Mouse (Mus musculus) liver, embryonic 16.5 days (tissue): ENCODE measurements around the gene Vangl1. TPM values are rescaled to one million over a fixed set of nuclear protein-coding genes. Genes with fewer than 3 reads are reported as not detected.

Experiments used
- ATAC-seq: fragments of 200-750 bp; cut with Nextera tagmentation; 2 replicates; pipeline ENCODE4 v1.8.0; 2017; ENCODE audit warnings: low read depth, mild to moderate bottlenecking, moderate number of reproducible peaks, moderate library complexity
- H3K27ac ChIP-seq: fragments of 300-500 bp; sonication (generic); 2 replicates; pipeline ENCODE4 v1.5.1; 2014; ENCODE audit warnings: mild to moderate bottlenecking, low read length
- H3K27me3 ChIP-seq: fragments of 300-500 bp; sonication (generic); 2 replicates; pipeline ENCODE4 v1.6.1; 2014; ENCODE audit warnings: low read depth, low read length, mixed read lengths; ENCODE audit not compliant: control insufficient read depth, insufficient read depth
- H3K36me3 ChIP-seq: fragments of 300-500 bp; sonication (generic); 2 replicates; pipeline ENCODE4 v1.6.1; 2014; ENCODE audit warnings: mild to moderate bottlenecking; ENCODE audit not compliant: control insufficient read depth, insufficient read depth
- H3K4me1 ChIP-seq: fragments of 300-500 bp; sonication (generic); 2 replicates; pipeline ENCODE4 v1.6.1; 2014; ENCODE audit warnings: low read depth, low read length, mixed read lengths; ENCODE audit not compliant: control insufficient read depth
- H3K4me2 ChIP-seq: fragments of 300-500 bp; sonication (generic); 2 replicates; pipeline ENCODE4 v1.6.1; 2014; ENCODE audit warnings: low read depth, low read length, mixed read lengths
- H3K4me3 ChIP-seq: fragments of 300-500 bp; sonication (generic); 2 replicates; pipeline ENCODE4 v1.5.1; 2014; ENCODE audit warnings: low read depth, mild to moderate bottlenecking, low read length
- H3K9ac ChIP-seq: fragments of 300-500 bp; sonication (generic); 2 replicates; pipeline ENCODE4 v1.6.1; 2014; ENCODE audit warnings: low read depth, low read length
- H3K9me3 ChIP-seq: fragments of 300-500 bp; sonication (generic); replicated peaks from 2 replicates; pipeline ENCODE4 v1.6.1; 2016; ENCODE audit warnings: low read length; ENCODE audit not compliant: control insufficient read depth
- WGBS: fragments of 180-500 bp; shearing (Covaris S2); extraction: QIAGEN DNeasy Blood & Tissue Kit; methylation state at CpG from one replicate; pipeline ENCODE4 v1.1.7; 2014; ENCODE audit not compliant: insufficient replicate concordance; 5-methylcytosine and 5-hydroxymethylcytosine counted together
- polyA plus RNA-seq: library from polyadenylated mRNA; unstranded; fragments of >200 nt; fragmentation: Nextera tagmentation; extraction: Ambion mirVana; gene quantifications from 2 replicates; pipeline ENCODE4 v1.2.1, GENCODE M21; 2015

Vangl1 gene
- polyA plus RNA-seq, 1 experiment from 2014 or later, result 59.3 TPM

GRCm38 (mm10) chr3:102157652-102158051 is 46.8 kb downstream of the Vangl1 start:
- no peaks in the 10 kb centered on the region for H3K27me3 ChIP-seq
- WGBS, result 42% methylated on average over 6 of the region's 6 CpGs
- no peaks in the 10 kb centered on the region for H3K9me3 ChIP-seq
- no peak for ATAC-seq
- no peak overlapping the region for H3K4me3 ChIP-seq
- no peak overlapping the region for H3K27ac ChIP-seq
- peaks cover 55% of the 10 kb centered on the region for H3K36me3 ChIP-seq
- H3K4me2 ChIP-seq, result no peak overlapping the region
- H3K9ac ChIP-seq, result no peak overlapping the region
- H3K4me1 ChIP-seq, result peaks cover 20% of the 10 kb centered on the region

DNA sequence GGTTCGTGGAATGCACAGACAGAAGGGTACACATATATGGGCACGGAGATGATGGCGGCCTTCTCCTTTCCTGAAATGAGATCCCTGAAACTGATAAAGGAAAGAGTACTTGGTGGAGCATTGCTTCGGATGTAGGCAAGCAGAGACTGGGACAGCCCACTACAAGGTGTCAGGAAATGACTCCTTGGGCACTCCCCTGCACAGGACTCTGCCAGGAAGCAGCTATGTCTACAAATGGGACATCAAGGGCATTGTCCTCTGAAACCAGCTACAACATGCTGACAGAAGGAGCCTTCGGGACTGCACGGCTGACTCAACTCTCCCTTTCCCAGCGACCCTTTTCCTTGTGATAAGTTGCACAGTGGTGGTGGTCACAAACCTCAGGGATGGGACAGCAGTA is 47.8 kb downstream of the Vangl1 start:
- Histone ChIP-seq H3K27ac (no peak overlapping the region), H3K9ac (no peak overlapping the region), H3K36me3 (peaks cover 54% of the 10 kb centered on the region), H3K27me3 (no peaks in the 10 kb centered on the region), H3K9me3 (no peaks in the 10 kb centered on the region), H3K4me2 (no peak overlapping the region), H3K4me1 (peaks cover 19% of the 10 kb centered on the region), H3K4me3 (no peak overlapping the region)
- 79% methylated on average over 7 of the region's 7 CpGs for WGBS
- ATAC-seq, result no peak

DNA sequence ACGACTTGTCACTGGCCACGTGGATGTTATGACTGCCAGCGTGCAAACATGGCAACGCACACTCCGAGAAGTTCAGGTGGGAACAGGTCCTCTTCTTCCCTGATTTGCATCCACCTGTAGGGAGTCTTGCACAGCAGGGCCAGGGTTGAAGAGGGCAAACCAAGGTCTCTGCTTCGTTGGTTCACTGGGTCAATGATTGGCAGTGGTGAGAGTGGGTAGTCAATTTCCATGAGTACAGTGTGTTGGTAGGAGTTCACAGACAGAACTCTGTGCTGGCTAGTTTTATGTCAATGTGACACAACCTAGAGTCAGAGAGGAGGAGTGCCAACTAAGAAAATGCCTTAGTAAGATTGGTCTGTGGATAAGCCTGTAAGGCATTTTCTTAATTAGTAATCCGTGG is 50.4 kb downstream of the Vangl1 start:
- Histone ChIP-seq H3K4me2 (no peak overlapping the region), H3K4me3 (no peak overlapping the region), H3K4me1 (peaks cover 7% of the 10 kb centered on the region), H3K36me3 (peaks cover 32% of the 10 kb centered on the region), H3K9me3 (no peaks in the 10 kb centered on the region), H3K27ac (no peak overlapping the region), H3K27me3 (no peaks in the 10 kb centered on the region), H3K9ac (no peak overlapping the region)
- WGBS, result 86% methylated on average over 7 of the region's 7 CpGs
- no peak for ATAC-seq

- Histone ChIP-seq H3K36me3 (peaks cover 22% of the 10 kb centered on the region), H3K9me3 (no peaks in the 10 kb centered on the region), H3K4me2 (no peak overlapping the region), H3K9ac (no peak overlapping the region), H3K27ac (no peak overlapping the region), H3K4me3 (no peak overlapping the region), H3K27me3 (no peaks in the 10 kb centered on the region), H3K4me1 (peaks cover 3% of the 10 kb centered on the region)
- 56% methylated on average over 4 of the region's 4 CpGs for WGBS
- no peak for ATAC-seq
Measured at GRCm38 (mm10) chr3:102152872-102153271, 51.6 kb downstream of the Vangl1 start.

GRCm38 (mm10) chr3:102152471-102152870 is 52.0 kb downstream of the Vangl1 start:
- Histone ChIP-seq H3K4me1 (no peaks in the 10 kb centered on the region), H3K27ac (no peak overlapping the region), H3K4me2 (no peak overlapping the region), H3K4me3 (no peak overlapping the region), H3K27me3 (no peaks in the 10 kb centered on the region), H3K36me3 (peaks cover 18% of the 10 kb centered on the region), H3K9ac (no peak overlapping the region), H3K9me3 (no peaks in the 10 kb centered on the region)
- WGBS, result 65% methylated on average over 4 of the region's 4 CpGs
- no peak for ATAC-seq

DNA sequence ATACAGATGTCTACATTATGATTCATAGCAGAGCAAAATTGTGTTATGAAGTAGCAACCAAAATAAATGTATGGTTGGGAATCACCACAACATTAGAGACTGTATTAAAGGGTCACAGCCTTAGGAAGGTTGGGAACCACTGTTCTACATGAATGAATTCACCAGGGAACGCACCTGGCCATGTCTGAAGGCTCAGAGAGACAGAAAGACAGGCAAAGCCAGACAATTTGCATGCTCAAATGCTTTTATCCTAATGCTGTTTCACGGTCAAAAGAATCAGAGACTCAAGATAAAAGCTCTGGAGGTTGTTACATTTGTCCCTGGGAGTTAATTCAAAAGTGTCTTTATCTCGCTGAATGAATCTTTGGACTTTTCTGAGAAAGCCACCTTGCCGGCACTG is 52.6 kb downstream of the Vangl1 start:
- H3K27ac ChIP-seq, result no peak overlapping the region
- peaks cover 11% of the 10 kb centered on the region for H3K36me3 ChIP-seq
- H3K4me2 ChIP-seq, result no peak overlapping the region
- WGBS, result 74% methylated on average over 4 of the region's 4 CpGs
- no peak for ATAC-seq
- no peaks in the 10 kb centered on the region for H3K9me3 ChIP-seq
- H3K4me1 ChIP-seq, result no peaks in the 10 kb centered on the region
- H3K27me3 ChIP-seq, result no peaks in the 10 kb centered on the region
- no peak overlapping the region for H3K4me3 ChIP-seq
- H3K9ac ChIP-seq, result no peak overlapping the region

DNA sequence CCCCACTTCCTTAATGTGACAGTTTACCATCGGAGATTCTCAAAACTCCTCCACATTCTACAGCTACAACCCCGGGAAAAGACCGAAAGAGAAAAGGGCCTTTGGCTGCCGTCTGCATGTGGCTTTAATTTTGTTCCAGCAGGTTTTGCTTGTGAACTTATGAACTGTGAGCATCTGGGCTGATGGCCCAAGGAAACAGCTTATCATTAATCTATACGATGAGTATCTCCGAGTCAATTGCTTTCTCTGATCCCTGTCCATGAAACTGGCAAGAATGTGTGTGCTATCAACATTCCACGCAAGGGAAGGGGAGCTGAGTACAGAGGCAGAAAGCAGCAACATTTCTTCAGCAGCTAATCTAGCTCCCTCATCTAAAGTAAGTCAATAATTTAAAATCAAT is 54.6 kb downstream of the Vangl1 start:
- H3K4me3 ChIP-seq, result no peak overlapping the region
- H3K27me3 ChIP-seq, result no peaks in the 10 kb centered on the region
- ATAC-seq, result no peak
- 61% methylated on average over 7 of the region's 7 CpGs for WGBS
- H3K9me3 ChIP-seq, result no peaks in the 10 kb centered on the region
- no peak overlapping the region for H3K27ac ChIP-seq
- H3K4me1 ChIP-seq, result peaks cover 13% of the 10 kb centered on the region
- H3K36me3 ChIP-seq, result no peaks in the 10 kb centered on the region
- H3K4me2 ChIP-seq, result no peak overlapping the region
- no peak overlapping the region for H3K9ac ChIP-seq

DNA sequence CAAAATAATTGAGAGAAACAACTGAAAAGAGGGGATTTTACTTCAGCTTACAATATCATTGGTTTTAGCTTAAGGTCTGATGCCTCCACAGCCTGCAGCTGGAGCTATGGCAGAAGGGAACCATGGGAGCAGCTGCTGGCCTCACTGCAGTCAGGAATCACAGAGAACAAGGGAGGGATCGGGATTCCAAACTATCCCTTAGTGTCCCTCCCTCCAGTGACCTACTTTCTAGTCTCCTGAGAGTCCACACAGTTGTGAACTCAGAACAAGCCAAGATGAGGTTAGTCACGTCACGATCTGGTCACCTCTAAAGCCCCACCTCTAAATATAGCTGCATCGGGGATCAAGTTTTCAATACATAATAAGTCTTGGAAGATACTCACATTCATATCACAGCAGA is 57.3 kb downstream of the Vangl1 start:
- H3K4me2 ChIP-seq, result no peak overlapping the region
- peaks cover 37% of the 10 kb centered on the region for H3K4me1 ChIP-seq
- ATAC-seq, result no peak

DNA sequence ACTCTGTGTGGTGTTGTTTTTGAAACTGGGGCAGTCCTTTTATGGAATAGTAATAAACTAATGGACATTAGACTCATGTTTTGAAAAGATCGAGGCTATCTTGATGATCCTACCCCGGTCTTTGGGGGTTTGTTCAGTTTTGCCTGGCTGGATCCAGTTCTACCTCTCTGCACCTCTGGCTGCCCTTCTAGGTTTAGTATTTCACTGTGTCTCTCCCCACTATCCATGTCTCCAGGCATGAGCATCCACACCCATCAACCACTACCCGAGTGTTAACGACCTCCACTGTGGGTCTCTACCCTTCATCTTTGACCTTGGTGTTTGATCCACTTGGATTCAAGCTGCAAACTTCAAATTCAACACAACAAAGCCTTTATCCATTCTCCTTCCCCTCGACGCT is 58.1 kb downstream of the Vangl1 start:
- no peak for ATAC-seq
- Histone ChIP-seq H3K4me3 (no peak overlapping the region), H3K27ac (no peak overlapping the region), H3K4me1 (peaks cover 37% of the 10 kb centered on the region), H3K36me3 (no peaks in the 10 kb centered on the region), H3K9ac (no peak overlapping the region), H3K27me3 (no peaks in the 10 kb centered on the region), H3K4me2 (no peak overlapping the region), H3K9me3 (no peaks in the 10 kb centered on the region)
- 76% methylated on average over 6 of the region's 6 CpGs for WGBS

More for the DNA sequence above, 57.3 kb downstream of the Vangl1 start:
- no peaks in the 10 kb centered on the region for H3K36me3 ChIP-seq
- 77% methylated on average over 4 of the region's 4 CpGs for WGBS
- H3K9me3 ChIP-seq, result no peaks in the 10 kb centered on the region
- H3K4me3 ChIP-seq, result no peak overlapping the region
- H3K27me3 ChIP-seq, result no peaks in the 10 kb centered on the region
- no peak overlapping the region for H3K9ac ChIP-seq
- no peak overlapping the region for H3K27ac ChIP-seq
